Mouse (Mus musculus) MEL (cell line): ENCODE results near the gene Sptbn4. TPM values are rescaled to one million over a fixed set of nuclear protein-coding genes. Genes with fewer than 3 reads are reported as not detected.
A peak's percentile ranks its signal among the peaks of the same experiment; 100 is the strongest.

ENCODE experiments used
- DNase-seq: peaks from one replicate; pipeline ENCODE4 v3.0.0; 2011; ENCODE audit warnings: low read depth, low spot score
- H3K27ac ChIP-seq: 2 replicates; pipeline ENCODE4 v1.5.1; 2012; ENCODE audit warnings: low read depth, mild to moderate bottlenecking, control low read depth, low read length, moderate library complexity; ENCODE audit not compliant: control insufficient read depth
- H3K27me3 ChIP-seq, 2 experiments: fragments of 150-350 bp in 1 of 2; sonication (generic) in 1 of 2; 2 replicates each; pipeline ENCODE4 v1.6.1; 2012; ENCODE audit warnings: low read length in 2 of 2, mild to moderate bottlenecking in 2 of 2, improper control_type of control experiment in 1 of 2, moderate library complexity in 1 of 2; ENCODE audit not compliant: insufficient read depth in 2 of 2, control insufficient read depth in 1 of 2
- H3K36me3 ChIP-seq, 2 experiments: 2 replicates each; pipeline ENCODE4 v1.6.1; 2012 to 2014; ENCODE audit warnings: low read length in 2 of 2, improper control_type of control experiment in 1 of 2, inconsistent platforms in 1 of 2, mild to moderate bottlenecking in 1 of 2; ENCODE audit not compliant: insufficient read depth in 2 of 2, control insufficient read depth in 1 of 2
- H3K4me1 ChIP-seq, 2 experiments: fragments of 150-350 bp in 1 of 2; sonication (generic) in 1 of 2; 2 replicates each; pipeline ENCODE4 v1.6.1; 2012; ENCODE audit warnings: low read length in 2 of 2, improper control_type of control experiment in 1 of 2, mild to moderate bottlenecking in 1 of 2; ENCODE audit not compliant: insufficient read depth in 2 of 2, control insufficient read depth in 1 of 2
- H3K4me3 ChIP-seq, 2 experiments: fragments of 150-350 bp in 1 of 2; sonication (generic) in 1 of 2; 2 replicates each; pipeline ENCODE4 v1.5.1; 2012; ENCODE audit warnings: low read depth in 2 of 2, low read length in 2 of 2, mild to moderate bottlenecking in 2 of 2, moderate library complexity in 2 of 2, control low read depth in 1 of 2, improper control_type of control experiment in 1 of 2; ENCODE audit not compliant: control insufficient read depth in 1 of 2, insufficient read depth in 1 of 2
- H3K79me2 ChIP-seq: 2 replicates; pipeline ENCODE4 v1.6.1; 2012; ENCODE audit warnings: mild to moderate bottlenecking, low read length, moderate library complexity; ENCODE audit not compliant: control insufficient read depth, poor library complexity, insufficient read depth
- H3K9ac ChIP-seq: 2 replicates; pipeline ENCODE4 v1.6.1; 2012; ENCODE audit warnings: low read depth, mild to moderate bottlenecking, control low read depth, low read length, moderate library complexity; ENCODE audit not compliant: control insufficient read depth, poor library complexity, severe bottlenecking
- H3K9me3 ChIP-seq: fragments of 150-350 bp; sonication (generic); replicated peaks from 2 replicates; pipeline ENCODE4 v1.6.1; 2012; ENCODE audit warnings: mild to moderate bottlenecking, low read length, improper control_type of control experiment, moderate library complexity; ENCODE audit not compliant: insufficient read depth
- BHLHE40 ChIP-seq: IDR thresholded peaks from 2 replicates; pipeline ENCODE4 v1.6.1; 2012; ENCODE audit warnings: low read depth, mild to moderate bottlenecking, inconsistent platforms, low read length, improper control_type of control experiment, borderline replicate concordance
- CHD2 ChIP-seq: IDR thresholded peaks from 2 replicates; pipeline ENCODE4 v1.6.1; 2011; ENCODE audit warnings: low read length, improper control_type of control experiment
- CTCF ChIP-seq, 3 experiments: IDR thresholded peaks in 2 of 3; conservative IDR thresholded peaks in 1 of 3; 2 replicates each; pipeline ENCODE4 v1.5.1; 2011 to 2012; ENCODE audit warnings: low read length in 3 of 3, low read depth in 2 of 3, mild to moderate bottlenecking in 2 of 3, improper control_type of control experiment in 1 of 3, inconsistent platforms in 1 of 3, mixed read lengths in 1 of 3, moderate library complexity in 1 of 3; ENCODE audit not compliant: control insufficient read depth in 1 of 3, insufficient read depth in 1 of 3, poor library complexity in 1 of 3, severe bottlenecking in 1 of 3
- ELF1 ChIP-seq: IDR thresholded peaks from 2 replicates; pipeline ENCODE4 v1.6.1; 2014; ENCODE audit warnings: low read depth, mild to moderate bottlenecking, inconsistent platforms, low read length, improper control_type of control experiment, moderate library complexity
- GATA1 ChIP-seq: IDR thresholded peaks from 2 replicates; pipeline ENCODE4 v1.6.1; 2011; ENCODE audit warnings: low read depth, low read length, improper control_type of control experiment
- HCFC1 ChIP-seq: IDR thresholded peaks from 2 replicates; pipeline ENCODE4 v1.6.1; 2012; ENCODE audit warnings: low read depth, mild to moderate bottlenecking, inconsistent platforms, low read length, improper control_type of control experiment, moderate library complexity
- JUND ChIP-seq: IDR thresholded peaks from 2 replicates; pipeline ENCODE4 v1.6.1; 2011; ENCODE audit warnings: low read depth, mild to moderate bottlenecking, improper control_type of control experiment, low read length
- MAFK ChIP-seq: IDR thresholded peaks from 2 replicates; pipeline ENCODE4 v1.6.1; 2011; ENCODE audit warnings: low read depth, mild to moderate bottlenecking, low read length, improper control_type of control experiment, borderline replicate concordance
- MAX ChIP-seq: IDR thresholded peaks from 2 replicates; pipeline ENCODE4 v1.6.1; 2011; ENCODE audit warnings: low read length, improper control_type of control experiment
- MAZ ChIP-seq: IDR thresholded peaks from 2 replicates; pipeline ENCODE4 v1.6.1; 2012; ENCODE audit warnings: low read depth, mild to moderate bottlenecking, inconsistent platforms, low read length, improper control_type of control experiment
- MEF2A ChIP-seq: IDR thresholded peaks from 2 replicates; pipeline ENCODE4 v1.6.1; 2014; ENCODE audit warnings: low read depth, mild to moderate bottlenecking, inconsistent platforms, low read length, improper control_type of control experiment; ENCODE audit not compliant: poor library complexity, insufficient replicate concordance, severe bottlenecking; ENCODE audit errors: extremely low read depth
- MXI1 ChIP-seq: IDR thresholded peaks from 2 replicates; pipeline ENCODE4 v1.6.1; 2011; ENCODE audit warnings: mild to moderate bottlenecking, low read depth, low read length, improper control_type of control experiment
- NRF1 ChIP-seq: IDR thresholded peaks from 2 replicates; pipeline ENCODE4 v1.6.1; 2014; ENCODE audit warnings: low read depth, mild to moderate bottlenecking, inconsistent platforms, low read length, improper control_type of control experiment, moderate library complexity; ENCODE audit not compliant: poor library complexity, insufficient read depth, severe bottlenecking
- POLR2A ChIP-seq, 2 experiments: IDR thresholded peaks; 2 replicates each; pipeline ENCODE4 v1.6.1; 2011 to 2012; ENCODE audit warnings: low read length in 2 of 2, mild to moderate bottlenecking in 2 of 2, control low read depth in 1 of 2, improper control_type of control experiment in 1 of 2, low read depth in 1 of 2, moderate library complexity in 1 of 2; ENCODE audit not compliant: control insufficient read depth in 1 of 2, insufficient read depth in 1 of 2, poor library complexity in 1 of 2
- POLR2AphosphoS2 ChIP-seq: IDR thresholded peaks from 2 replicates; pipeline ENCODE4 v1.6.1; 2011; ENCODE audit warnings: low read length, improper control_type of control experiment
- POLR2AphosphoS5 ChIP-seq: IDR thresholded peaks from 2 replicates; pipeline ENCODE4 v1.6.1; 2012; ENCODE audit warnings: low read depth, borderline replicate concordance, mild to moderate bottlenecking, inconsistent platforms, low read length, moderate library complexity, mixed read lengths
- RAD21 ChIP-seq: IDR thresholded peaks from 2 replicates; pipeline ENCODE4 v1.6.1; 2011; ENCODE audit warnings: mild to moderate bottlenecking, low read depth, low read length, improper control_type of control experiment
- SIN3A ChIP-seq: IDR thresholded peaks from 2 replicates; pipeline ENCODE4 v1.6.1; 2012; ENCODE audit warnings: low read length, improper control_type of control experiment, inconsistent platforms
- TAL1 ChIP-seq: IDR thresholded peaks from 2 replicates; pipeline ENCODE4 v1.6.1; 2012; ENCODE audit warnings: mild to moderate bottlenecking, inconsistent platforms, low read length, moderate library complexity, mixed read lengths
- TBP ChIP-seq: IDR thresholded peaks from 2 replicates; pipeline ENCODE4 v1.8.0; 2011; ENCODE audit warnings: low read depth, low read length, improper control_type of control experiment
- TCF12 ChIP-seq: IDR thresholded peaks from 2 replicates; pipeline ENCODE4 v1.6.1; 2014; ENCODE audit warnings: low read depth, mild to moderate bottlenecking, inconsistent platforms, low read length, improper control_type of control experiment, moderate library complexity
- USF1 ChIP-seq: IDR thresholded peaks from 2 replicates; pipeline ENCODE4 v1.6.1; 2014; ENCODE audit warnings: low read depth, mild to moderate bottlenecking, inconsistent platforms, low read length, improper control_type of control experiment, moderate library complexity
- ZC3H11A ChIP-seq: IDR thresholded peaks from 2 replicates; pipeline ENCODE4 v1.6.1; 2012; ENCODE audit warnings: low read depth, mild to moderate bottlenecking, inconsistent platforms, low read length, improper control_type of control experiment
- ZMIZ1 ChIP-seq: IDR thresholded peaks from 2 replicates; pipeline ENCODE4 v1.6.1; 2012; ENCODE audit warnings: low read depth, mild to moderate bottlenecking, inconsistent platforms, low read length, improper control_type of control experiment, moderate library complexity
- polyA plus RNA-seq, 2 experiments: library from polyadenylated mRNA; stranded (reverse) in 1 of 2; unstranded in 1 of 2; fragments of >175 nt in 1 of 2; fragments of >200 nt in 1 of 2; gene quantifications; 2 replicates each; pipeline versions ENCODE4 v1.2.1 to v1.2.4; 2012; ENCODE audit warnings: low replicate concordance in 2 of 2, low read depth in 1 of 2; ENCODE audit not compliant: insufficient read length in 2 of 2, insufficient read depth in 1 of 2, missing spikeins in 1 of 2
- total RNA-seq: library from RNA; depleted of rRNA; stranded (reverse); fragments of 300-350 nt; gene quantifications from 2 replicates; pipeline ENCODE4 v1.2.3, GENCODE M21; 2012

Sptbn4 gene
- total and polyA plus RNA-seq, 3 experiments: 0.19 to 0.68 TPM; not detected in 1

GRCm38 (mm10) chr7:27417151-27417550, 30.3 kb downstream of the Sptbn4 start:
- Histone ChIP-seq H3K4me1 (no peaks in the 10 kb centered on the region), H3K9me3 (no peaks in the 10 kb centered on the region), H3K27me3 (no peaks in the 10 kb centered on the region; a peak in 1 of 4 replicates), H3K36me3 (no peaks in the 10 kb centered on the region), H3K9ac (no peak overlapping the region), H3K79me2 (no peaks in the 10 kb centered on the region), H3K27ac (no peak overlapping the region)
- no peak for DNase-seq
- TF ChIP-seq GATA1 (no peak), TBP (no peak), MAX (no peak), USF1 (no peak)
- TF ChIP-seq, all 39 proteins: peak for 0
- H3K4me3 ChIP-seq: no peak overlapping the region

DNA sequence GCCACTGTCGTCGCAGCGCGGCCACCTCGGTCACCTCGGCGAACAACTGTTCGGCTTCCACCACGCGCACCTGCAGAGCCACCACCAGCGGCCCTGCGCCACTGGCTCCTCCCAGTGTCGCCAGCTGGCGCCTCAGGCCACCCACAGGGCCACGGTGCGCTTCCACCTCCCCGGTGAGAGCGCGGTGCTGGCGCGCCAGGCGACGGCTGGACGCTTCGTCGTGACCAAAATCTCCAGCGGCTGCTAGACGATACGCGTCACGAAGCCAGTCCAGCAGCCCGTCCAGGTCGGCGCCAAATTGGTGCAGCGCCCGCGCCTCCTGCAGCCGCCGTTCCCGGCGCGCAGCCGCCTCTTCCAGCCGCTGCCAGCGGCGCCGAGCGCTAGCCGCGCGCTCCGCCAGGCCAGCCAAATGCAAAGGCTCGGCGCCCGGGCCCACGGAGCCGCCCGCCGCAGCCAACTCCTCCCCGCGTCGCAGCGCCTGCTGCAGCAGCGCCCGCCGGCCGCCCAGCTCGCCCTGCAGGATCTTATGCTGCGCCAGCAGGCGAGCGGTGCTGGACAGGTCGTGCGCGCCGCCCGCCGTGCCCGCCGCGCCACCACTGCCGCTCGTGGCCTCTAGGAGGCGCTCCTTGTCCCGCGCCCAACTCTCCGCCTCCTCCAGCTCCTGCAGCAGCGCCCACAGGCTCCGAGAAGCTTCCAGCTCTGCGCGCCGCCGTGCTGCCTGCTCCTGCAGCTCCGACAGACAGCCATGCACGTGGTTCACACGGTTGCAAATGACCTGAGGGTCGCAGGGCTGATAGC, 38.9 kb downstream of the Sptbn4 start:
- H3K36me3 ChIP-seq: no peaks in the 10 kb centered on the region
- H3K9ac ChIP-seq: no peak overlapping the region
- DNase-seq: no peak
- no peaks in the 10 kb centered on the region for H3K4me1 ChIP-seq
- no peaks in the 10 kb centered on the region; a peak in 1 of 4 replicates for H3K27me3 ChIP-seq
- no peaks in the 10 kb centered on the region for H3K9me3 ChIP-seq
- no peak overlapping the region for H3K27ac ChIP-seq
- TF ChIP-seq MXI1 (no peak), CTCF (IDR thresholded peaks at IDR 0.05 in 2 of 3, conservative IDR thresholded peaks at IDR 0.05 in 1 of 3; ENCODE audit: control insufficient read depth in 1 of 3, insufficient read depth in 1 of 3, low read depth in 2 of 3, low read length in 3 of 3, poor library complexity in 1 of 3, severe bottlenecking in 1 of 3) (peak in 1 of 3 experiments; percentile 16; a peak in 1 of 6 replicates), ZMIZ1 (no peak), TBP (no peak)
- no peaks in the 10 kb centered on the region for H3K79me2 ChIP-seq
- no peak overlapping the region for H3K4me3 ChIP-seq

GRCm38 (mm10) chr7:27407816-27408215, 39.7 kb downstream of the Sptbn4 start:
- Histone ChIP-seq H3K4me1 (no peaks in the 10 kb centered on the region), H3K27me3 (no peaks in the 10 kb centered on the region; a peak in 1 of 4 replicates)
- no peak for TF ChIP-seq POLR2AphosphoS5
- TF ChIP-seq HCFC1: no peak
- no peak for TF ChIP-seq SIN3A
- no peak for TF ChIP-seq CHD2
- no peak for TF ChIP-seq POLR2A (IDR thresholded peaks at IDR 0.05; ENCODE audit: control insufficient read depth in 1 of 2, insufficient read depth in 1 of 2, low read depth in 1 of 2, low read length in 2 of 2, poor library complexity in 1 of 2)
- no peak for TF ChIP-seq USF1
- no peak for TF ChIP-seq TAL1
- TF ChIP-seq JUND: no peak
- no peak for TF ChIP-seq ELF1
- no peak for TF ChIP-seq MAFK
- TF ChIP-seq ZC3H11A: no peak
- TF ChIP-seq TBP: no peak
- TF ChIP-seq TCF12: no peak
- no peak for TF ChIP-seq POLR2AphosphoS2
- no peak for TF ChIP-seq BHLHE40
- TF ChIP-seq NRF1: no peak
- no peak for TF ChIP-seq RAD21
- no peak for TF ChIP-seq GATA1
- TF ChIP-seq MEF2A: no peak
- TF ChIP-seq MAZ: no peak

More at GRCm38 (mm10) chr7:27407816-27408215, 39.7 kb downstream of the Sptbn4 start:
- Histone ChIP-seq H3K79me2 (no peaks in the 10 kb centered on the region), H3K4me3 (no peak overlapping the region), H3K36me3 (no peaks in the 10 kb centered on the region), H3K9ac (no peak overlapping the region), H3K9me3 (no peaks in the 10 kb centered on the region), H3K27ac (no peak overlapping the region)
- no peak for DNase-seq
